Mouse (Mus musculus) kidney, postnatal 0 days (tissue): Measurements from ENCODE around the gene Aftph. TPM values are rescaled to one million over a fixed set of nuclear protein-coding genes. Genes with fewer than 3 reads are reported as not detected.
A peak's percentile ranks its signal among the peaks of the same experiment; 100 is the strongest.

ENCODE experiments used
- ATAC-seq: fragments of 200-750 bp; cut with Nextera tagmentation; replicated peaks from 2 replicates; pipeline ENCODE4 v1.8.0; 2017; ENCODE audit warnings: low read depth, moderate number of reproducible peaks, moderate TSS enrichment, moderate library complexity; ENCODE audit not compliant: low FRiP score
- DNase-seq: peaks from one replicate; pipeline ENCODE4 v3.0.0-alpha.2; 2016; ENCODE audit warnings: low spot score
- H3K27ac ChIP-seq: fragments of 300-500 bp; sonication (generic); 2 replicates; pipeline ENCODE4 v1.5.1; 2014; ENCODE audit warnings: mild to moderate bottlenecking
- H3K27me3 ChIP-seq: fragments of 300-500 bp; sonication (generic); 2 replicates; pipeline ENCODE4 v1.6.1; 2014; ENCODE audit warnings: low read length, mixed read lengths; ENCODE audit not compliant: insufficient read depth
- H3K36me3 ChIP-seq: fragments of 300-500 bp; sonication (generic); 2 replicates; pipeline ENCODE4 v1.6.1; 2014; ENCODE audit warnings: low read length, mixed read lengths; ENCODE audit not compliant: insufficient read depth
- H3K4me1 ChIP-seq: fragments of 300-500 bp; sonication (generic); replicated peaks from 2 replicates; pipeline ENCODE4 v1.6.1; 2014; ENCODE audit warnings: antibody characterized with exemption, low read length, mixed read lengths; ENCODE audit not compliant: insufficient read depth
- H3K4me2 ChIP-seq: fragments of 300-500 bp; sonication (generic); 2 replicates; pipeline ENCODE4 v1.6.1; 2014; ENCODE audit warnings: mild to moderate bottlenecking, low read length, moderate library complexity, mixed read lengths
- H3K4me3 ChIP-seq: fragments of 300-500 bp; sonication (generic); replicated peaks from 2 replicates; pipeline ENCODE4 v1.5.1; 2014; ENCODE audit warnings: low read depth, low read length
- H3K9ac ChIP-seq: fragments of 300-500 bp; sonication (generic); 2 replicates; pipeline ENCODE4 v1.6.1; 2014; ENCODE audit warnings: low read depth, low read length
- H3K9me3 ChIP-seq: fragments of 300-500 bp; sonication (generic); replicated peaks from 2 replicates; pipeline ENCODE4 v1.6.1; 2016; ENCODE audit warnings: low read length, inconsistent platforms, mixed read lengths
- CTCF ChIP-seq: IDR thresholded peaks from 2 replicates; pipeline ENCODE4 v1.5.1; 2016; ENCODE audit warnings: antibody characterized with exemption, low read depth, mild to moderate bottlenecking, moderate library complexity
- WGBS: fragments of 180-500 bp; shearing (Covaris S2); extraction: QIAGEN DNeasy Blood & Tissue Kit; methylation state at CpG from one replicate; pipeline ENCODE4 v1.1.7; 2014; 5-methylcytosine and 5-hydroxymethylcytosine counted together
- polyA plus RNA-seq: library from polyadenylated mRNA; unstranded; fragments of >200 nt; fragmentation: Nextera tagmentation; extraction: Ambion mirVana; gene quantifications from 2 replicates; pipeline ENCODE4 v1.2.1, GENCODE M21; 2015

Aftph gene
- polyA plus RNA-seq, 1 experiment from 2014 or later, result 25.1 TPM

- H3K4me3 ChIP-seq, result no peak overlapping the region
- 75% methylated on average over 2 of the region's 2 CpGs for WGBS
- H3K9ac ChIP-seq, result no peak overlapping the region
- no peak for TF ChIP-seq CTCF
- no peaks in the 10 kb centered on the region for H3K36me3 ChIP-seq
- no peak overlapping the region for H3K27ac ChIP-seq
- H3K4me1 ChIP-seq, result no peaks in the 10 kb centered on the region
- H3K4me2 ChIP-seq, result no peak overlapping the region
- ATAC-seq (no peak), DNase-seq (no peak)
- 0 out of 2 replicates have a peak, but pooled peaks cover 3% of the 10 kb centered on the region for H3K9me3 ChIP-seq
- no peaks in the 10 kb centered on the region for H3K27me3 ChIP-seq
Observed at GRCm38 (mm10) chr11:20750573-20750972, 9.2 kb upstream of the Aftph start.

GRCm38 (mm10) chr11:20743353-20743752 is 2.0 kb upstream of the Aftph start:
- TF ChIP-seq CTCF, result no peak
- DNase-seq (no peak), ATAC-seq (no peak)
- Histone ChIP-seq H3K27ac (no peak overlapping the region), H3K36me3 (no peaks in the 10 kb centered on the region), H3K4me1 (no peaks in the 10 kb centered on the region), H3K9me3 (no peaks in the 10 kb centered on the region), H3K4me2 (no peak overlapping the region), H3K4me3 (no peak overlapping the region), H3K27me3 (no peaks in the 10 kb centered on the region), H3K9ac (no peak overlapping the region)

GRCm38 (mm10) chr11:20742361-20742897 is 1.0 kb upstream of the Aftph start:
- peak; percentile 83 for DNase-seq
- H3K9ac ChIP-seq, result peak overlapping the region; percentile 94; the same call in 1 of the 2 replicates
- peak overlapping the region; percentile 95 for H3K4me3 ChIP-seq
- H3K9me3 ChIP-seq, result no peaks in the 10 kb centered on the region
- under 1% methylated on average over 9 of the region's 9 CpGs for WGBS
- H3K27ac ChIP-seq, result peak overlapping the region; percentile 99
- no peaks in the 10 kb centered on the region for H3K36me3 ChIP-seq
- no peaks in the 10 kb centered on the region for H3K4me1 ChIP-seq
- H3K4me2 ChIP-seq, result peak overlapping the region; percentile 88
- H3K27me3 ChIP-seq, result no peaks in the 10 kb centered on the region
- peak; percentile 78 for TF ChIP-seq CTCF
- ATAC-seq, result no peak; the same call in 1 of the 2 replicates

- H3K4me2 ChIP-seq, result peak overlapping the region; percentile 88
- H3K9me3 ChIP-seq, result no peaks in the 10 kb centered on the region
- under 1% methylated on average over 52 of the region's 56 CpGs for WGBS
- DNase-seq (peak; percentile 56), ATAC-seq (peak; percentile 65)
- H3K27me3 ChIP-seq, result no peaks in the 10 kb centered on the region
- peak overlapping the region; percentile 99 for H3K27ac ChIP-seq
- H3K9ac ChIP-seq, result peak overlapping the region; percentile 94
- no peaks in the 10 kb centered on the region for H3K36me3 ChIP-seq
- peak overlapping the region; percentile 95 for H3K4me3 ChIP-seq
- TF ChIP-seq CTCF, result no peak
- no peaks in the 10 kb centered on the region for H3K4me1 ChIP-seq
Observed at GRCm38 (mm10) chr11:20740481-20741200, 748 bp downstream of the Aftph start.

- TF ChIP-seq CTCF, result no peak
- H3K36me3 ChIP-seq, result no peaks in the 10 kb centered on the region
- peak overlapping the region; percentile 37 for H3K27ac ChIP-seq
- DNase-seq (peak; percentile 78), ATAC-seq (no peak)
- 18% methylated on average over 3 of the region's 3 CpGs for WGBS
- no peaks in the 10 kb centered on the region for H3K27me3 ChIP-seq
- peaks cover 13% of the 10 kb centered on the region; the same call in 1 of the 2 replicates for H3K4me1 ChIP-seq
- H3K9ac ChIP-seq, result no peak overlapping the region
- H3K9me3 ChIP-seq, result no peaks in the 10 kb centered on the region
- H3K4me3 ChIP-seq, result no peak overlapping the region
- no peak overlapping the region for H3K4me2 ChIP-seq
Observed at GRCm38 (mm10) chr11:20734066-20734465, 7.3 kb downstream of the Aftph start.

- peaks cover 13% of the 10 kb centered on the region; the same call in 1 of the 2 replicates for H3K4me1 ChIP-seq
- TF ChIP-seq CTCF, result no peak
Observed at GRCm38 (mm10) chr11:20733486-20734030, 7.8 kb downstream of the Aftph start.

More at GRCm38 (mm10) chr11:20733486-20734030, 7.8 kb downstream of the Aftph start:
- Histone ChIP-seq H3K36me3 (no peaks in the 10 kb centered on the region), H3K4me3 (no peak overlapping the region), H3K27ac (peak overlapping the region; percentile 37), H3K4me2 (no peak overlapping the region), H3K9ac (no peak overlapping the region), H3K27me3 (no peaks in the 10 kb centered on the region), H3K9me3 (no peaks in the 10 kb centered on the region)
- WGBS, result 27% methylated on average over 3 of the region's 3 CpGs
- ATAC-seq (no peak), DNase-seq (no peak)
